Mouse (Mus musculus) retina, embryonic 14.5 days (tissue): ENCODE data around the gene Carmil2.
A peak's percentile ranks its signal among the peaks of the same experiment; 100 is the strongest.

Source experiments
- DNase-seq: peaks from one replicate; pipeline ENCODE4 v3.0.0-alpha.2; 2015; ENCODE audit warnings: low spot score

Carmil2 gene

GRCm38 (mm10) chr8:105727397-105728124 is 41.5 kb downstream of the Carmil2 start:
- DNase-seq, result no peak

GRCm38 (mm10) chr8:105732186-105732585 is 46.1 kb downstream of the Carmil2 start:
- DNase-seq, result no peak

GRCm38 (mm10) chr8:105739216-105739615 is 53.1 kb downstream of the Carmil2 start:
- DNase-seq, result no peak

- peak; percentile 15 for DNase-seq
Observed at GRCm38 (mm10) chr8:105743301-105743700, 57.2 kb downstream of the Carmil2 start.
